Mouse (Mus musculus): ENCODE data around the gene Hoga1. TPM values are rescaled to one million over a fixed set of nuclear protein-coding genes. Genes with fewer than 3 reads are reported as not detected.

The Hoga1 gene
- polyA plus RNA-seq, 1 experiment, result 167 TPM

DNA sequence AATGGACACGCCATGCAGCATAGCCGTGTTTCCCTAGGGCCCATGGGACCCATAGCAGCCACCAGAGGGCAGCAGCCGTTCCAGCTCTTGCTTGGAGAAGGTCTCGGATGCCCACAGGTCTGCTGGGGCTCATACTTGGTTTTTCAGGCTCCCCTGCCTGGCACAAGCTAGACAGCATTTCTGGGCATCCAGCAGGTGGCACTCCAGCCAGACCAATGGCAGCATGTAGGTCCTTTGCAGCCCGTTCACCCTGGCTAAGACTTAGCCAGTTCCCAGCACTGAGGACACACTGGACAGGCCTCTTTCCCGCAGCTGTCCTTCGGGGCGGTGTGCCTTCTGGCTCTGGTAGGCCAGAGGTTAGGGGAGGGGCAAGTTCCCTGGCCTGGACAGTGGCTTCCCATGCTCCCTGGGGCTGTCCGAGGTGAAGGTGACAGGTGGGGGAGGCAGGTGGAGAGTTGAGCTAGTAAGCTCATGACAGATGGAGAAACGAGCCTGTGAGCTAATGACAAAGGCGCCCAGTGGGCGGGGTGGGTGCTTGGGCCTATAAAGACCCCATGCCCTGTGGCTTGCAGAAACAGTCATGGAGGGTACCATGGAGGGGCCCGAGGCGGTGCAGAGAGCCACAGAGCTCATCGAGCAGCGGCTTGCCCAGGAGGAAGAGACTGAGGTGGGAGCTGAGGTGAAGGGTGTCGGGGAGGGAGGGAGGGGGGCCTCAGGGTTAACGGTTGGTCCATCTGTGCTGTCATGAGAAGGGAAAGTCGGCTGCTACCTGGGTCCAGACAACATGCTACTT lies 9.8 kb upstream of the Hoga1 start, which contains the start of gene Ankrd2:
Gene Ankrd2 (plus strand): TSS at position 545 of the 793 bp plus-strand sequence.
- Histone ChIP-seq H3K4me3 (ENCODE audit: insufficient read depth, low read depth, low read length) (no peak within 1 kb of the TSS), H3K4me1 (ENCODE audit: control insufficient read depth, insufficient read depth, low read length) (peaks cover 2% of the 10 kb centered on the region; the same call in 1 of the 2 replicates), H3K27ac (ENCODE audit: insufficient read depth, low read depth, low read length) (no peak within 1 kb of the TSS), H3K36me3 (ENCODE audit: control insufficient read depth, insufficient read depth, low read length) (peaks cover 2% of the 10 kb centered on the region; the same call in 1 of the 2 replicates), H3K27me3 (replicated peaks; ENCODE audit: control insufficient read depth, insufficient read depth, low read length) (no peaks in the 10 kb centered on the region)
- 55% methylated on average over 19 of the region's 19 CpGs for WGBS
- DNase-seq, result peak; percentile 96
- TF ChIP-seq POLR2A (IDR thresholded peaks at IDR 0.05; ENCODE audit: low read depth, low read length) (no peak), CTCF (conservative IDR thresholded peaks at IDR 0.05; ENCODE audit: insufficient read depth, insufficient read length, low read depth, low read length) (peak; percentile 89)

DNA sequence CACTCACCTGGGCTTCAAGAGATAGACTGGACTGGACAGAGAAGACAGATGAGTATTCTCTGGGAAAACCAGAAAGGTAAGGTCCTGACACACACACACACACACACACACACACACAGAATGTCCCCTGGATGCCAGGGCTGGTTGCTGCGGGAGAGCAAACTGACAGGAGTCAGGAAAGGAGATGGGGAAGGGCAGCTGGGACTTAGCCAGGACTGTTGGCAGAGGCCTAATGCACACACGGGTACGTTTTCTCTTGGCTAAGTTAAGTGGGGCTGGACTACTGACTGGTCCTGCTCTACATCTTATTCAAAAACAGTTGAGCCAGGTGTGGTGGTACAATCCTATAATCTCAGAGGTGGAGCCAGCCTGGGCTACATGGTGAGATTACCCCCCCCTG lies 9.1 kb upstream of the Hoga1 start:
- no peak overlapping the region for H3K4me3 ChIP-seq (ENCODE audit: insufficient read depth, low read depth, low read length)
- H3K27me3 ChIP-seq (replicated peaks; ENCODE audit: control insufficient read depth, insufficient read depth, low read length), result no peaks in the 10 kb centered on the region
- TF ChIP-seq CTCF (conservative IDR thresholded peaks at IDR 0.05; ENCODE audit: insufficient read depth, insufficient read length, low read depth, low read length), result no peak
- TF ChIP-seq POLR2A (IDR thresholded peaks at IDR 0.05; ENCODE audit: low read depth, low read length), result no peak
- H3K36me3 ChIP-seq (ENCODE audit: control insufficient read depth, insufficient read depth, low read length), result peaks cover 2% of the 10 kb centered on the region; the same call in 1 of the 2 replicates
- WGBS, result 61% methylated on average over 3 of the region's 3 CpGs
- H3K27ac ChIP-seq (ENCODE audit: insufficient read depth, low read depth, low read length), result no peak overlapping the region
- peaks cover 2% of the 10 kb centered on the region; the same call in 1 of the 2 replicates for H3K4me1 ChIP-seq (ENCODE audit: control insufficient read depth, insufficient read depth, low read length)
- DNase-seq, result no peak

DNA sequence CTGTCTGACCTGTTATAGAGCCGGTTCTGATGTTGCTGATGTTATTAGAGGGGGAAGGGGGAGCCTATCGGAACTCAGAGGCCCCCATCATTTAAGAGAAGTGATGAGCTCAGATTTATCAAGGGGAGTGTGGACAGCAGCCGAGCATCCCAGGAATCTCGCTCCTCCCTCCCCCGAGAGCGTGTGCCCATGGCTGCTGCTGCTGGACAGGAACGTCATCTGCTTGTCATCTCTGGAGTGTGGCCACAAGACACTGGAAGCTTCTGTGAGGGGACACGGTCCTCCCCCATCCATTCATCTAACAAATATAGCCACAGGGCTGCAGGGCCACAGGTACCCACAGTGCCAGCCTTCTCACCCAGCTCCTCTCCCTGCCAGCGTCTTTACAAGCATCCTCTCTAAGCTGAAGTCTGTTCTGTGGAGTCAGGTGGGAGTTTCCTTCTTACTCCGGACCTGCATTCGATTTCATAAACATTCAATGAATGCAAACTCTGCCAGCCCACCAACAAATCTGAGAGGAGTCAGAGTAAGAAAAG lies 8.2 kb upstream of the Hoga1 start:
- TF ChIP-seq CTCF (conservative IDR thresholded peaks at IDR 0.05; ENCODE audit: insufficient read depth, insufficient read length, low read depth, low read length) (no peak), POLR2A (IDR thresholded peaks at IDR 0.05; ENCODE audit: low read depth, low read length) (no peak)
- no peak for DNase-seq
- Histone ChIP-seq H3K4me3 (ENCODE audit: insufficient read depth, low read depth, low read length) (no peak overlapping the region), H3K4me1 (ENCODE audit: control insufficient read depth, insufficient read depth, low read length) (peaks cover 2% of the 10 kb centered on the region; the same call in 1 of the 2 replicates), H3K27me3 (replicated peaks; ENCODE audit: control insufficient read depth, insufficient read depth, low read length) (no peaks in the 10 kb centered on the region), H3K36me3 (ENCODE audit: control insufficient read depth, insufficient read depth, low read length) (peaks cover 2% of the 10 kb centered on the region; the same call in 1 of the 2 replicates), H3K27ac (ENCODE audit: insufficient read depth, low read depth, low read length) (no peak overlapping the region)
- WGBS, result 72% methylated on average over 11 of the region's 11 CpGs

DNA sequence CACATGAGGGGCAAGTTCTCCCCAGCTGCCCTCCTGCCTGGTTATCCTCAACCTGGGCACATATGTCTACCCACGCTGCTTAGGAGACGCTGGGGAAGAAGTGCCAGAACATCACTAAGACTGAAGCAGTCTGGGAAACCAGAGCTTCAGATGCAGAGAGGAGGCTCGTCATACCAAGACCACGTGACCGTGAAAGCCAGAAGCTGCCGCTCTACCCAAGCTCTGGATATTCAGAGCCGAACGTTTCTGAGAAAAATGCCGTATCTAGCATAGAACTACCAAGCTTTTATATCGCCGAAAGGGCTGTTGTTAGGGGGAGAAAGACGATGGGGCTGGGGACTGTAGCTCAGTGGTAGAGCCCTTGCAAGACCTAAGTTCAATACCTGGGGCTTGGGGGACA lies 7.1 kb upstream of the Hoga1 start:
- H3K27ac ChIP-seq (ENCODE audit: insufficient read depth, low read depth, low read length), result no peak overlapping the region
- TF ChIP-seq POLR2A (IDR thresholded peaks at IDR 0.05; ENCODE audit: low read depth, low read length) (no peak), CTCF (conservative IDR thresholded peaks at IDR 0.05; ENCODE audit: insufficient read depth, insufficient read length, low read depth, low read length) (no peak)
- 88% methylated on average over 12 of the region's 12 CpGs for WGBS
- DNase-seq, result no peak
- peaks cover 2% of the 10 kb centered on the region; the same call in 1 of the 2 replicates for H3K36me3 ChIP-seq (ENCODE audit: control insufficient read depth, insufficient read depth, low read length)
- no peaks in the 10 kb centered on the region for H3K27me3 ChIP-seq (replicated peaks; ENCODE audit: control insufficient read depth, insufficient read depth, low read length)
- H3K4me3 ChIP-seq (ENCODE audit: insufficient read depth, low read depth, low read length), result no peak overlapping the region
- peaks cover 2% of the 10 kb centered on the region; the same call in 1 of the 2 replicates for H3K4me1 ChIP-seq (ENCODE audit: control insufficient read depth, insufficient read depth, low read length)

DNA sequence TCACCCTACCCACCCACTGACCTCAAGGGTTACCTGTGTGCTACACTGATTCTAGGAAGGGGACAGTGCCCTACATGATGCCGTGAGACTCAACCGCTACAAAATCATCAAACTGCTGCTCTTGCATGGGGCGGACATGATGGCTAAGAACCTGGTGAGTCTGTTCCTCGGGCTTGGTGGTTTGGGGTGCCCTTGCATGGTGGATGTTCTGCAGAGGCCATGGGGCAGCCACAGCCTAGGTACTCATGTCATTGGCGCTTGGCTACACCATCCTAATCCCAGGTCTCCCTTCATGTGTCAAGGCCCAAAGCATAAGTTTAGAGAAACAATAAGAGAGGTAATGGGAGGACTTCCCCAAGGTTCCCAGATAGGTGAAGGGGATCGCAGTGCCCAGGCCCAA lies 1.4 kb upstream of the Hoga1 start:
- TF ChIP-seq CTCF (conservative IDR thresholded peaks at IDR 0.05; ENCODE audit: insufficient read depth, insufficient read length, low read depth, low read length) (no peak), POLR2A (IDR thresholded peaks at IDR 0.05; ENCODE audit: low read depth, low read length) (no peak)
- Histone ChIP-seq H3K4me3 (ENCODE audit: insufficient read depth, low read depth, low read length) (no peak overlapping the region), H3K27ac (ENCODE audit: insufficient read depth, low read depth, low read length) (no peak overlapping the region), H3K4me1 (ENCODE audit: control insufficient read depth, insufficient read depth, low read length) (peaks cover 8% of the 10 kb centered on the region; the same call in 1 of the 2 replicates), H3K27me3 (replicated peaks; ENCODE audit: control insufficient read depth, insufficient read depth, low read length) (no peaks in the 10 kb centered on the region), H3K36me3 (ENCODE audit: control insufficient read depth, insufficient read depth, low read length) (no peaks in the 10 kb centered on the region)
- WGBS, result 95% methylated on average over 6 of the region's 6 CpGs
- no peak for DNase-seq

DNA sequence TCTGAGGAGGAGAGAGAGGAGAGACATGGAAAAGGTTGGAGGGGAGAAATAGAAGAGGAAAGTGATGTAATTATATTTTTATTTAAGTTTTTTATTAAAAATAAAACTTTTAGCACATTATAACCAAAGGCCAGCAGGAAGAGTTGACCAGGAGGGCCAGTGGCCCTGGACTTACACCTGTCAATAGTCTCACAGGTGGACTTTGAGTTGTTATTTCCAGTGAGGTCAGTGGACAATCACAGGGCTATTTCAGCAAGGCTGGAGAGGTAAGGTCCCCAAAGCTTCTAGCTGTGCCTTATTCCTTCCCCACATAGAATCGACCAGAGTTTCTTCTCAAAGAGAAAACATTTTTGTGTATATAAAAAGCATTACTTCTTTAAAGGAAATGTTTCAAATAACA lies 4.8 kb downstream of the Hoga1 start:
- Histone ChIP-seq H3K27me3 (replicated peaks; ENCODE audit: control insufficient read depth, insufficient read depth, low read length) (no peaks in the 10 kb centered on the region), H3K4me3 (ENCODE audit: insufficient read depth, low read depth, low read length) (no peak overlapping the region), H3K4me1 (ENCODE audit: control insufficient read depth, insufficient read depth, low read length) (peaks cover 26% of the 10 kb centered on the region), H3K36me3 (ENCODE audit: control insufficient read depth, insufficient read depth, low read length) (no peaks in the 10 kb centered on the region), H3K27ac (ENCODE audit: insufficient read depth, low read depth, low read length) (peak overlapping the region; percentile 93; the same call in 1 of the 2 replicates)
- 51% methylated on average over 1 of the region's 1 CpGs for WGBS
- TF ChIP-seq POLR2A (IDR thresholded peaks at IDR 0.05; ENCODE audit: low read depth, low read length), result no peak
- TF ChIP-seq CTCF (conservative IDR thresholded peaks at IDR 0.05; ENCODE audit: insufficient read depth, insufficient read length, low read depth, low read length), result no peak
- DNase-seq, result peak; percentile 74

DNA sequence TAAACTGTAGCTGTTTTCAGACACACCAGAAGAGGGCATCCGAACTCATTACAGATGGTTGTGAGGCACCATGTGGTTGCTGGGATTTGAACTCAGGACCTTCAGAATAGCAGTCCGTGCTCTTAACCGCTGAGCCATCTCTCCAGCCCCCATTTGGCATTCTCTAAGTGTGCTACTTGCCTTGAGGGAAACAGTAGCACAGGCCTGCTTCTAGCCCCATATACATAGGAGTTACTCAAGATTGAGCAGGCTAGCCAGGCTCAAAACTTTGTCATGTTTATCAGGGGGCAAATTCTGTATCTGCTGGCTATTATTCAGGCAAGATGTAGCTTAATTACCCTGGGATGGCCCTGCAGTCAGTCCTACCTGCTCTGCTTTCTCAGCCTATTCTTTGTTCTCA lies 5.9 kb downstream of the Hoga1 start:
- DNase-seq, result no peak
- no peak for TF ChIP-seq CTCF (conservative IDR thresholded peaks at IDR 0.05; ENCODE audit: insufficient read depth, insufficient read length, low read depth, low read length)
- no peak for TF ChIP-seq POLR2A (IDR thresholded peaks at IDR 0.05; ENCODE audit: low read depth, low read length)
- Histone ChIP-seq H3K27me3 (replicated peaks; ENCODE audit: control insufficient read depth, insufficient read depth, low read length) (no peaks in the 10 kb centered on the region), H3K4me1 (ENCODE audit: control insufficient read depth, insufficient read depth, low read length) (peaks cover 26% of the 10 kb centered on the region), H3K36me3 (ENCODE audit: control insufficient read depth, insufficient read depth, low read length) (no peaks in the 10 kb centered on the region), H3K27ac (ENCODE audit: insufficient read depth, low read depth, low read length) (no peak overlapping the region), H3K4me3 (ENCODE audit: insufficient read depth, low read depth, low read length) (no peak overlapping the region)
- 86% methylated on average over 3 of the region's 3 CpGs for WGBS

All from kidney, adult 2 months (tissue).